Mouse (Mus musculus) MEL (cell line): ENCODE measurements around the gene Gpr82.

Source experiments
- CTCF ChIP-seq, 3 experiments: IDR thresholded peaks in 2 of 3; conservative IDR thresholded peaks in 1 of 3; 2 replicates each; pipeline ENCODE4 v1.5.1; 2011 to 2012; ENCODE audit warnings: low read length in 3 of 3, low read depth in 2 of 3, mild to moderate bottlenecking in 2 of 3, improper control_type of control experiment in 1 of 3, inconsistent platforms in 1 of 3, mixed read lengths in 1 of 3, moderate library complexity in 1 of 3; ENCODE audit not compliant: control insufficient read depth in 1 of 3, insufficient read depth in 1 of 3, poor library complexity in 1 of 3, severe bottlenecking in 1 of 3
- POLR2A ChIP-seq, 2 experiments: IDR thresholded peaks; 2 replicates each; pipeline ENCODE4 v1.6.1; 2011 to 2012; ENCODE audit warnings: low read length in 2 of 2, mild to moderate bottlenecking in 2 of 2, control low read depth in 1 of 2, improper control_type of control experiment in 1 of 2, low read depth in 1 of 2, moderate library complexity in 1 of 2; ENCODE audit not compliant: control insufficient read depth in 1 of 2, insufficient read depth in 1 of 2, poor library complexity in 1 of 2
- RCOR1 ChIP-seq: IDR thresholded peaks from 2 replicates; pipeline ENCODE4 v1.6.1; 2012; ENCODE audit warnings: low read depth, mild to moderate bottlenecking, inconsistent platforms, low read length, improper control_type of control experiment
- TAL1 ChIP-seq: IDR thresholded peaks from 2 replicates; pipeline ENCODE4 v1.6.1; 2012; ENCODE audit warnings: mild to moderate bottlenecking, inconsistent platforms, low read length, moderate library complexity, mixed read lengths
- USF1 ChIP-seq: IDR thresholded peaks from 2 replicates; pipeline ENCODE4 v1.6.1; 2014; ENCODE audit warnings: low read depth, mild to moderate bottlenecking, inconsistent platforms, low read length, improper control_type of control experiment, moderate library complexity

DNA sequence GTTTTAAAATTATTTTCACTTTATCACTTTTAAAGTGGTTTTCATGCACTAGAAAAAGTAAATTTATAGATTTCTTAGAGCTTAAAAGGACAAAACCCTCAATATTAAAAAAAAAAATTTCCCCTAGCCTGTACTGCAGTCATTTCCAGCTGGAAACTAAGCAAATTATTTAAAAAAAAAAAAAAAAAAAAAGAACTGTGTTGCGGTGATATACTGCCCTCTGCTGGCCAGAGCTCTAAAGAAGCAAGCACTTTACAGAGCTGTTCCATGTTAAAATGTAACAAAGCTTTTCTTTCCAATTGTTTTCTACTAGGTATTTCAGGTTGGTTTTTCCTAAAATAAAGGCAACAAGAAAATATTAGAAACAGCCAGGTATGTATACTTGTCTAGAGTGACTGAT is 4.4 kb upstream of the Gpr82 start:
- TF ChIP-seq POLR2A (IDR thresholded peaks at IDR 0.05; ENCODE audit: control insufficient read depth in 1 of 2, insufficient read depth in 1 of 2, low read depth in 1 of 2, low read length in 2 of 2, poor library complexity in 1 of 2): no peak
- no peak for TF ChIP-seq RCOR1
- TF ChIP-seq TAL1: no peak
- peak; percentile 42 to 79 (median 54); a peak in 5 of 6 replicates for TF ChIP-seq CTCF (IDR thresholded peaks at IDR 0.05 in 2 of 3, conservative IDR thresholded peaks at IDR 0.05 in 1 of 3; ENCODE audit: control insufficient read depth in 1 of 3, insufficient read depth in 1 of 3, low read depth in 2 of 3, low read length in 3 of 3, poor library complexity in 1 of 3, severe bottlenecking in 1 of 3)
- no peak for TF ChIP-seq USF1
